Mouse (Mus musculus): ENCODE results near the gene Syt17. TPM values are rescaled to one million over a fixed set of nuclear protein-coding genes. Genes with fewer than 3 reads are reported as not detected.

Gene Syt17
- polyA plus RNA-seq, 1 experiment from 2014 or later, result 8.3 TPM

GRCm38 (mm10) chr7:118375341-118375740 lies 72.7 kb downstream of the Syt17 start:
- Histone ChIP-seq H3K9ac (ENCODE audit: low read length) (no peak overlapping the region), H3K27ac (ENCODE audit: low read depth) (no peak overlapping the region), H3K4me1 (replicated peaks; ENCODE audit: control insufficient read depth, insufficient read depth, low read length) (no peaks in the 10 kb centered on the region), H3K36me3 (ENCODE audit: control insufficient read depth, insufficient read depth, low read length) (no peaks in the 10 kb centered on the region), H3K4me3 (ENCODE audit: low read depth, low read length) (no peak overlapping the region), H3K4me2 (ENCODE audit: low read length) (no peak overlapping the region), H3K9me3 (ENCODE audit: control insufficient read depth, low read length) (no peaks in the 10 kb centered on the region), H3K27me3 (replicated peaks; ENCODE audit: control insufficient read depth, insufficient read depth, low read length) (no peaks in the 10 kb centered on the region)
- DNase-seq (ENCODE audit: low spot score) (no peak), ATAC-seq (replicated peaks; ENCODE audit: low FRiP score, low TSS enrichment, low read depth) (no peak)
- 93% methylated on average over 3 of the region's 3 CpGs for WGBS

GRCm38 (mm10) chr7:118371361-118371760 lies 76.7 kb downstream of the Syt17 start:
- Histone ChIP-seq H3K36me3 (ENCODE audit: control insufficient read depth, insufficient read depth, low read length) (no peaks in the 10 kb centered on the region), H3K9me3 (ENCODE audit: control insufficient read depth, low read length) (no peaks in the 10 kb centered on the region), H3K4me2 (ENCODE audit: low read length) (no peak overlapping the region), H3K9ac (ENCODE audit: low read length) (no peak overlapping the region), H3K4me3 (ENCODE audit: low read depth, low read length) (no peak overlapping the region), H3K27ac (ENCODE audit: low read depth) (no peak overlapping the region), H3K27me3 (replicated peaks; ENCODE audit: control insufficient read depth, insufficient read depth, low read length) (no peaks in the 10 kb centered on the region), H3K4me1 (replicated peaks; ENCODE audit: control insufficient read depth, insufficient read depth, low read length) (no peaks in the 10 kb centered on the region)
- ATAC-seq (replicated peaks; ENCODE audit: low FRiP score, low TSS enrichment, low read depth) (no peak), DNase-seq (ENCODE audit: low spot score) (no peak)
- 95% methylated on average over 5 of the region's 5 CpGs for WGBS

GRCm38 (mm10) chr7:118369705-118370104 lies 78.3 kb downstream of the Syt17 start:
- Histone ChIP-seq H3K4me2 (ENCODE audit: low read length) (no peak overlapping the region), H3K4me1 (replicated peaks; ENCODE audit: control insufficient read depth, insufficient read depth, low read length) (no peaks in the 10 kb centered on the region), H3K36me3 (ENCODE audit: control insufficient read depth, insufficient read depth, low read length) (no peaks in the 10 kb centered on the region), H3K9ac (ENCODE audit: low read length) (no peak overlapping the region), H3K27me3 (replicated peaks; ENCODE audit: control insufficient read depth, insufficient read depth, low read length) (no peaks in the 10 kb centered on the region), H3K4me3 (ENCODE audit: low read depth, low read length) (no peak overlapping the region), H3K27ac (ENCODE audit: low read depth) (no peak overlapping the region), H3K9me3 (ENCODE audit: control insufficient read depth, low read length) (no peaks in the 10 kb centered on the region)
- 52% methylated on average over 2 of the region's 2 CpGs for WGBS
- ATAC-seq (replicated peaks; ENCODE audit: low FRiP score, low TSS enrichment, low read depth) (no peak), DNase-seq (ENCODE audit: low spot score) (no peak)

GRCm38 (mm10) chr7:118365902-118366301 lies 82.1 kb downstream of the Syt17 start:
- no peak overlapping the region for H3K9ac ChIP-seq (ENCODE audit: low read length)
- no peak overlapping the region for H3K4me2 ChIP-seq (ENCODE audit: low read length)
- H3K27ac ChIP-seq (ENCODE audit: low read depth), result no peak overlapping the region
- H3K9me3 ChIP-seq (ENCODE audit: control insufficient read depth, low read length), result no peaks in the 10 kb centered on the region
- 92% methylated on average over 3 of the region's 3 CpGs for WGBS
- H3K4me3 ChIP-seq (ENCODE audit: low read depth, low read length), result no peak overlapping the region
- no peaks in the 10 kb centered on the region for H3K36me3 ChIP-seq (ENCODE audit: control insufficient read depth, insufficient read depth, low read length)
- no peak for ATAC-seq (replicated peaks; ENCODE audit: low FRiP score, low TSS enrichment, low read depth)
- DNase-seq (ENCODE audit: low spot score), result no peak
- no peaks in the 10 kb centered on the region for H3K4me1 ChIP-seq (replicated peaks; ENCODE audit: control insufficient read depth, insufficient read depth, low read length)
- no peaks in the 10 kb centered on the region for H3K27me3 ChIP-seq (replicated peaks; ENCODE audit: control insufficient read depth, insufficient read depth, low read length)

GRCm38 (mm10) chr7:118365251-118365650 lies 82.8 kb downstream of the Syt17 start:
- Histone ChIP-seq H3K27me3 (replicated peaks; ENCODE audit: control insufficient read depth, insufficient read depth, low read length) (no peaks in the 10 kb centered on the region), H3K4me1 (replicated peaks; ENCODE audit: control insufficient read depth, insufficient read depth, low read length) (no peaks in the 10 kb centered on the region), H3K9ac (ENCODE audit: low read length) (no peak overlapping the region), H3K36me3 (ENCODE audit: control insufficient read depth, insufficient read depth, low read length) (no peaks in the 10 kb centered on the region), H3K4me3 (ENCODE audit: low read depth, low read length) (no peak overlapping the region), H3K27ac (ENCODE audit: low read depth) (no peak overlapping the region), H3K9me3 (ENCODE audit: control insufficient read depth, low read length) (no peaks in the 10 kb centered on the region), H3K4me2 (ENCODE audit: low read length) (no peak overlapping the region)
- ATAC-seq (replicated peaks; ENCODE audit: low FRiP score, low TSS enrichment, low read depth) (no peak), DNase-seq (ENCODE audit: low spot score) (no peak)
- WGBS, result 61% methylated on average over 6 of the region's 6 CpGs

- WGBS, result 48% methylated on average over 7 of the region's 7 CpGs
- DNase-seq (ENCODE audit: low spot score), result no peak
These were observed 83.5 kb downstream of the Syt17 start for GRCm38 (mm10) chr7:118364353-118365007.

GRCm38 (mm10) chr7:118363587-118364233 lies 84.3 kb downstream of the Syt17 start:
- Histone ChIP-seq H3K27me3 (replicated peaks; ENCODE audit: control insufficient read depth, insufficient read depth, low read length) (no peaks in the 10 kb centered on the region), H3K4me2 (ENCODE audit: low read length) (no peak overlapping the region)
- 65% methylated on average over 6 of the region's 6 CpGs for WGBS

More at GRCm38 (mm10) chr7:118364353-118365007, 83.5 kb downstream of the Syt17 start:
- Histone ChIP-seq H3K4me2 (ENCODE audit: low read length) (no peak overlapping the region), H3K27ac (ENCODE audit: low read depth) (no peak overlapping the region), H3K36me3 (ENCODE audit: control insufficient read depth, insufficient read depth, low read length) (no peaks in the 10 kb centered on the region), H3K4me1 (replicated peaks; ENCODE audit: control insufficient read depth, insufficient read depth, low read length) (no peaks in the 10 kb centered on the region), H3K4me3 (ENCODE audit: low read depth, low read length) (no peak overlapping the region), H3K9ac (ENCODE audit: low read length) (no peak overlapping the region), H3K27me3 (replicated peaks; ENCODE audit: control insufficient read depth, insufficient read depth, low read length) (no peaks in the 10 kb centered on the region), H3K9me3 (ENCODE audit: control insufficient read depth, low read length) (no peaks in the 10 kb centered on the region)
- no peak for ATAC-seq (replicated peaks; ENCODE audit: low FRiP score, low TSS enrichment, low read depth)

GRCm38 (mm10) chr7:118362931-118363330 lies 85.1 kb downstream of the Syt17 start:
- no peaks in the 10 kb centered on the region for H3K4me1 ChIP-seq (replicated peaks; ENCODE audit: control insufficient read depth, insufficient read depth, low read length)
- no peak for DNase-seq (ENCODE audit: low spot score)
- no peak overlapping the region for H3K4me3 ChIP-seq (ENCODE audit: low read depth, low read length)
- H3K4me2 ChIP-seq (ENCODE audit: low read length), result no peak overlapping the region
- no peak overlapping the region for H3K9ac ChIP-seq (ENCODE audit: low read length)
- ATAC-seq (replicated peaks; ENCODE audit: low FRiP score, low TSS enrichment, low read depth), result no peak
- 75% methylated on average over 1 of the region's 1 CpGs for WGBS
- no peaks in the 10 kb centered on the region for H3K27me3 ChIP-seq (replicated peaks; ENCODE audit: control insufficient read depth, insufficient read depth, low read length)
- H3K36me3 ChIP-seq (ENCODE audit: control insufficient read depth, insufficient read depth, low read length), result no peaks in the 10 kb centered on the region
- no peak overlapping the region for H3K27ac ChIP-seq (ENCODE audit: low read depth)
- no peaks in the 10 kb centered on the region for H3K9me3 ChIP-seq (ENCODE audit: control insufficient read depth, low read length)

More at GRCm38 (mm10) chr7:118363587-118364233, 84.3 kb downstream of the Syt17 start:
- H3K4me3 ChIP-seq (ENCODE audit: low read depth, low read length), result no peak overlapping the region
- DNase-seq (ENCODE audit: low spot score) (no peak), ATAC-seq (replicated peaks; ENCODE audit: low FRiP score, low TSS enrichment, low read depth) (no peak)
- no peaks in the 10 kb centered on the region for H3K9me3 ChIP-seq (ENCODE audit: control insufficient read depth, low read length)
- no peaks in the 10 kb centered on the region for H3K4me1 ChIP-seq (replicated peaks; ENCODE audit: control insufficient read depth, insufficient read depth, low read length)
- H3K27ac ChIP-seq (ENCODE audit: low read depth), result no peak overlapping the region
- no peaks in the 10 kb centered on the region for H3K36me3 ChIP-seq (ENCODE audit: control insufficient read depth, insufficient read depth, low read length)
- H3K9ac ChIP-seq (ENCODE audit: low read length), result no peak overlapping the region

GRCm38 (mm10) chr7:118362258-118362657 lies 85.8 kb downstream of the Syt17 start:
- Histone ChIP-seq H3K4me1 (replicated peaks; ENCODE audit: control insufficient read depth, insufficient read depth, low read length) (no peaks in the 10 kb centered on the region), H3K4me2 (ENCODE audit: low read length) (no peak overlapping the region), H3K27ac (ENCODE audit: low read depth) (no peak overlapping the region), H3K9ac (ENCODE audit: low read length) (no peak overlapping the region), H3K27me3 (replicated peaks; ENCODE audit: control insufficient read depth, insufficient read depth, low read length) (no peaks in the 10 kb centered on the region), H3K9me3 (ENCODE audit: control insufficient read depth, low read length) (no peaks in the 10 kb centered on the region), H3K36me3 (ENCODE audit: control insufficient read depth, insufficient read depth, low read length) (no peaks in the 10 kb centered on the region), H3K4me3 (ENCODE audit: low read depth, low read length) (no peak overlapping the region)
- no peak for DNase-seq (ENCODE audit: low spot score)
- 59% methylated on average over 3 of the region's 3 CpGs for WGBS
- ATAC-seq (replicated peaks; ENCODE audit: low FRiP score, low TSS enrichment, low read depth), result no peak
